Mouse (Mus musculus) liver, postnatal 0 days (tissue): ENCODE data around the gene Cideb.

Source experiments
- CTCF ChIP-seq: sonication (generic); IDR thresholded peaks from 2 replicates; pipeline ENCODE4 v1.5.1; 2016; ENCODE audit warnings: antibody characterized with exemption, low read depth
- EP300 ChIP-seq: IDR thresholded peaks from 2 replicates; pipeline ENCODE4 v1.6.1; 2016; ENCODE audit warnings: antibody characterized with exemption, low read depth, mild to moderate bottlenecking

DNA sequence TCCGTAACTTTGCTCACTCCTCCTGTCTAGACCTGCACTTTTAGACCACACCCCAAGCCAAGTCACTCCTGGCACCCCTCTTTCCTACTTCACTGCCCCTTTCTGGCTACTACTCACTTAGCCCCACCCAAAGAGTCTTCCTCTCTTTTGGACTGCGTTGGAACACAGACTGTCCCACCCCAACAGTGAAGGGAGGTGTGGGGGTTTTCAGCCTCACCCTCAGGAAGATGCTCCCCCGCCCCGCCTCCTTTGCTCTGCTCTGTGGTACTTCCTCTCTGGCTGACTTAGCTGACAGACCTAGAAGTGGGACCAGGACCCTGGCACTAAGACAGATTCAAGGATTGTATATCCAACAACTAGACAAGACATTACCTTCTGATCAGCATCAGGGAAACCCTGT, 7.4 kb upstream of the Cideb start, which contains the start of gene Ltb4r1:
- TF ChIP-seq CTCF (no peak), EP300 (no peak)
